Mouse (Mus musculus) midbrain, embryonic 14.5 days (tissue): ENCODE data around the gene Polr3h. TPM values are rescaled to one million over a fixed set of nuclear protein-coding genes. Genes with fewer than 3 reads are reported as not detected.

Source experiments
- ATAC-seq: fragments of 200-750 bp; cut with Nextera tagmentation; 2 replicates; pipeline ENCODE4 v1.8.0; 2017; ENCODE audit warnings: moderate number of reproducible peaks, moderate library complexity; ENCODE audit not compliant: low FRiP score, low TSS enrichment
- DNase-seq: peaks from one replicate; pipeline ENCODE4 v3.0.0-alpha.2; 2015
- H3K27ac ChIP-seq: fragments of 300-500 bp; sonication (generic); replicated peaks from 2 replicates; pipeline ENCODE4 v1.5.1; 2014; ENCODE audit warnings: mild to moderate bottlenecking, low read depth, low read length, moderate library complexity
- H3K27me3 ChIP-seq: fragments of 300-500 bp; sonication (generic); 2 replicates; pipeline ENCODE4 v1.6.1; 2014; ENCODE audit warnings: low read length, control low read depth, mixed read lengths; ENCODE audit not compliant: control insufficient read depth, insufficient read depth
- H3K36me3 ChIP-seq: fragments of 300-500 bp; sonication (generic); 2 replicates; pipeline ENCODE4 v1.6.1; 2014; ENCODE audit warnings: low read length, control low read depth; ENCODE audit not compliant: control insufficient read depth, insufficient read depth
- H3K4me1 ChIP-seq: fragments of 300-500 bp; sonication (generic); 2 replicates; pipeline ENCODE4 v1.6.1; 2014; ENCODE audit warnings: mild to moderate bottlenecking, antibody characterized with exemption, low read length, control low read depth; ENCODE audit not compliant: control insufficient read depth, insufficient read depth
- H3K4me2 ChIP-seq: fragments of 300-500 bp; sonication (generic); 2 replicates; pipeline ENCODE4 v1.6.1; 2014; ENCODE audit warnings: mild to moderate bottlenecking, low read length, moderate library complexity
- H3K4me3 ChIP-seq: fragments of 300-500 bp; sonication (generic); replicated peaks from 2 replicates; pipeline ENCODE4 v1.5.1; 2014; ENCODE audit warnings: low read depth, low read length
- H3K9ac ChIP-seq: fragments of 300-500 bp; sonication (generic); replicated peaks from 2 replicates; pipeline ENCODE4 v1.6.1; 2014; ENCODE audit warnings: mild to moderate bottlenecking, low read length, moderate library complexity
- H3K9me3 ChIP-seq: fragments of 300-500 bp; sonication (generic); 2 replicates; pipeline ENCODE4 v1.6.1; 2016; ENCODE audit warnings: low read length, control low read depth, mixed read lengths; ENCODE audit not compliant: control insufficient read depth
- WGBS: fragments of 180-500 bp; shearing (Covaris S2); extraction: QIAGEN DNeasy Blood & Tissue Kit; methylation state at CpG from one replicate; pipeline ENCODE4 v1.1.7; 2014; 5-methylcytosine and 5-hydroxymethylcytosine counted together
- polyA plus RNA-seq: library from polyadenylated mRNA; unstranded; fragments of >200 nt; fragmentation: Nextera tagmentation; extraction: Ambion mirVana; gene quantifications from 2 replicates; pipeline ENCODE4 v1.2.1, GENCODE M21; 2014

Polr3h gene
- polyA plus RNA-seq, 1 experiment from 2014 or later = 74.2 TPM

GRCm38 (mm10) chr15:81858138-81858516 lies 67.9 kb downstream of the Polr3h start:
- Histone ChIP-seq H3K4me2 (peak overlapping the region; percentile 88), H3K36me3 (no peaks in the 10 kb centered on the region), H3K27me3 (no peaks in the 10 kb centered on the region), H3K9ac (peak overlapping the region; percentile 73), H3K9me3 (no peaks in the 10 kb centered on the region), H3K4me1 (peaks cover 24% of the 10 kb centered on the region), H3K27ac (peak overlapping the region; percentile 91), H3K4me3 (peak overlapping the region; percentile 86)
- peak; percentile 19; the same call in 1 of the 2 replicates for ATAC-seq
- WGBS = under 1% methylated on average over 23 of the region's 23 CpGs
- peak; percentile 95 for DNase-seq

DNA sequence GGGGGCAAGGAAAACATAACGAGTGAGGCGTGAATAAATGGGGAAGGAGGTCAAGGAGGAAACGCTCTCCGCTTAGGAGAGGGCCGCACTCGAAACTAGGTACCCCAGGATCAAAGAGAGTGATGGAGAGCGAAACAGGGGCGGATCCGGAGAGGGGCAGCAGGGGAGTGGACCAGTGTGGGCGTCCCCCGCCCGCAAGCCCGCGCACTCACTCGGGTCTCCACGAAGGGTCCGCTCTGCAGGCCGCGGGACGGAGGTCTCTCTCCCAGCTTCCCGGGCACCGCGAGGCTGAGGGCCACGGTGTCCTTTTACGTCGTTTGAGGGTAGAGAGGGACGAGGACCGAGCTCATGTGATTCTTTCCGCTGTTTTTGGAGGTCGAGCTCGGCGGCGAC lies 68.3 kb downstream of the Polr3h start:
- H3K4me2 ChIP-seq = peak overlapping the region; percentile 88
- peak overlapping the region; percentile 91 for H3K27ac ChIP-seq
- peaks cover 24% of the 10 kb centered on the region for H3K4me1 ChIP-seq
- WGBS = under 1% methylated on average over 33 of the region's 33 CpGs
- no peaks in the 10 kb centered on the region for H3K9me3 ChIP-seq
- H3K27me3 ChIP-seq = no peaks in the 10 kb centered on the region
- peak overlapping the region; percentile 86 for H3K4me3 ChIP-seq
- 0 out of 2 replicates have a peak, but pooled peaks have one; percentile 1 for ATAC-seq
- peak; percentile 57 for DNase-seq
- H3K9ac ChIP-seq = peak overlapping the region; percentile 73
- no peaks in the 10 kb centered on the region for H3K36me3 ChIP-seq

DNA sequence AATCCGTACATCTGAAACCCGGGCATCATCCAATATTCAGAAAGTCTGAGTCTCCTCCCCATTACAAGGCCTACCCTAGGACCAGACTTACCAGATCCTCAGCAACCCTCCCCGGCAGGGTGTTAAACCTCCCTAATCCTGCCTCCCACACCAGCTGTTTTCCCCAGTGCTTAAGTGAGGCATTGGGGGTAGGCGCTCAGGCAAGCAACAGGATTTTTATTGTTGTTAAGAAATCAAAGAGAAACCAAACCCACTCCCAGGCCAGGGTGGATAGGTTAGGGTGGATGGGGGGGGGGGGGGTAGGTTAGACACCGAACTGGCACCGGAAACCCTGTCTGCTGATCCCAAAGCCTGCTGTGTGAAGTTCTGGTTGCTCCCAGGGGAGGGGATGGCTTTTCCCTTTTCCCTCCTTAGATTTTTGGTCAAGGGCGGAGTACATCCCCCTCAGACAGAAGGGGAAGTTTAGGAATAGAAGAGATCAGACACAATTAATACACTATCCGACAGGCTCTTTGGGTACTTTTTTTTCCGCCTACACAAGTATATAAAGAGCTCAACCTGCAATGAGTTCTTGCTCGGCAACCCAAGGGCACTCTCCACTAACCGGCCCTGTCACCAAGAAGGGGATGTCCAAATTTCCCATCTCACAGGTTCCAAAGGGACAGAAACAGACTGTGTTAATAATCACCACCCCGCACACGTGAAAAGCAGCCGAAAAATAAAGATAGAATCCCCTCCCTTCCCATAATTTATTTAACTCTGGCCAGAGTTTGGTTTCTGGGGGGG lies 68.9 kb downstream of the Polr3h start:
- Histone ChIP-seq H3K4me1 (peaks cover 24% of the 10 kb centered on the region), H3K27me3 (no peaks in the 10 kb centered on the region), H3K9ac (peak overlapping the region; percentile 73), H3K4me2 (peak overlapping the region; percentile 88), H3K27ac (peak overlapping the region; percentile 91), H3K36me3 (0 out of 2 replicates have a peak, but pooled peaks cover 3% of the 10 kb centered on the region), H3K9me3 (no peaks in the 10 kb centered on the region), H3K4me3 (peak overlapping the region; percentile 86)
- WGBS = 1% methylated on average over 14 of the region's 14 CpGs
- peak; percentile 38 for DNase-seq
- no peak for ATAC-seq

DNA sequence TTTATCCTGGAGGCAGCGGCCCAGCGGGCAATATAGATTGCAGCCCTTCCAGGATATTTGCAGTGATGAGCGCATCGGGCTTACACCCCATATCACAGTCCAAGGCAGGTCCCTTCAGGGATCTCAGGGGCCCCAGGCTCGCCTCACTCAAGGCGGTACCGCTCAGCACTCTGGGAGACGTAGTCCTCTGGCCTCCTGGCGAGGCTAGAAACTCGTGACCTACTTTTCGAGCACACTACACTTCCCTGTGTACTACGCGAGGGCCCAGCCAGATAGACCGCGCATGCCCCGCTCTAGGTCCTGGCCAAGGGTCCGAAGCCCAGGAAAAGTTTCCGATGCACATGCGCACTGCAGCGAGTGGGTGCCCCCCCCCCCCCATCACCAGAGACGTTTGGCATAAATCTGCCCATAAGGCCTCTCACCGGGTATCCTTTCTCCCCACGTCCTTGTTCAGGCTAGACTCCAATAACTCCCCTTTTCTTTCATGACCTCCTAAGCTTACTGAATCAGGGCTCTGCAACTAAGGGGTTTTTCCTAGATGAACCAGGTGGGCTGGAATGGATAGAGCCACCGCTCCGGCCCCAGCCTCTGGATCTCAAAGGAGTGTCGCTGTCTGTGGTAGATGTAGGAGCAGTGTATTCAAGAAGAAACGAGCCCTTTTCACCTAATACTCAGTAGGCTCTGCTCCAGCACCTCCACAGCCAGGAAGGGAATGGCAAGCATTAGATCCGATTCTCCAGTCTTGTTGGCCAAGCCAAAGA lies 69.8 kb downstream of the Polr3h start:
- under 1% methylated on average over 28 of the region's 28 CpGs for WGBS

DNA sequence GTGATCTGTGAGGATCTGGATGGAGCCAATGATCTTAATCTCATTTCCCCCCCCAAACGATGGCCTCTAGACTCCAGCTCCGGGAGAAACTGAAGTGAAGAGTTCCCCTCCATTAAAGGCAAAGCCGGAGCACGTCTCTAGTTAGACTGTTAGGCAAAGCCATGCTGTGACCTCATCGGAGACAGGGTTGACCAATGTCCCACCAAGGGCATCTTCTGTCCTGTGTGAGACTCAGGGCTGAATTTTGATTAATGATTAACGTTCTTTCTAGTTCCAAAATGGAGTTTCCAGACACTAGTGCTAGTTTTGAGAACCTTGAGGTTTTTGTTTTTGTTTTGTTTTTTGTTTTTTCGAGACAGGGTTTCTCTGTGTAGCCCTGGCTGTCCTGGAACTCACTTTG lies 73.0 kb downstream of the Polr3h start:
- WGBS = 91% methylated on average over 7 of the region's 7 CpGs
- H3K4me2 ChIP-seq = no peak overlapping the region
- H3K27ac ChIP-seq = no peak overlapping the region
- no peak for DNase-seq
- ATAC-seq = no peak
- H3K9ac ChIP-seq = no peak overlapping the region
- peaks cover 10% of the 10 kb centered on the region; the same call in 1 of the 2 replicates for H3K4me1 ChIP-seq
- H3K27me3 ChIP-seq = no peaks in the 10 kb centered on the region
- no peak overlapping the region for H3K4me3 ChIP-seq
- no peaks in the 10 kb centered on the region for H3K9me3 ChIP-seq
- peaks cover 37% of the 10 kb centered on the region for H3K36me3 ChIP-seq

More for the DNA sequence above, 69.8 kb downstream of the Polr3h start:
- peak overlapping the region; percentile 88 for H3K4me2 ChIP-seq
- H3K9me3 ChIP-seq = no peaks in the 10 kb centered on the region
- H3K9ac ChIP-seq = peak overlapping the region; percentile 73
- peak; percentile 86 for ATAC-seq
- peaks cover 12% of the 10 kb centered on the region for H3K36me3 ChIP-seq
- peak; percentile 95 for DNase-seq
- peak overlapping the region; percentile 86 for H3K4me3 ChIP-seq
- peaks cover 24% of the 10 kb centered on the region for H3K4me1 ChIP-seq
- H3K27me3 ChIP-seq = no peaks in the 10 kb centered on the region
- H3K27ac ChIP-seq = peak overlapping the region; percentile 66

DNA sequence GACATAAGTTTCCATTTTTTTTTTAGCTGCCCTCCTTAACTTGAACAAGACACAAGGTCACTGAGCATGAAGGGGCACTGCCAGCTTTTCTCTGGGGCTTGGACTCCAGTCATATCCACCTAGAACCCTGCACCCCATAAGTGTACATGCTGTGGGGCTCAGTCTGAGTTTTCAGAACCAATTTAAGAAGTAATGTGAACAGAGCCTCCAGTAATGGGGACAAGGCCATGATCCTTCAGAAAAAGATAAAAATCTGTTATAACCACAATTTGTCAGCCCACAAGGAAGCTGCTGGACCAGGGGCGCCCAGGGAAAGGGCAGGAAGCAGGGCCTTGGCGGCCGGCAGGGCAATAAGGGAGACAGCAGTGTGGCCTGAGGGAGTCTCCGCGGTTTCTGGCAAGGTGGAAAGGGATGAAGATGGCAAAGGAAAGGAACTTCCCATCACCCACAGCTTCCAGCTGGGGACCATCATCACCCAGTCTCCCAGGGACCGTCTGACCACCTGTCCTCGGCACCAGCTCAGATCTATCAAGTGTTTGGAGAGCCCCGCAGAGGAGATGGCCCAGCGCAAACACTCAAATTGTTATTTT lies 73.5 kb downstream of the Polr3h start:
- H3K36me3 ChIP-seq = peaks cover 37% of the 10 kb centered on the region
- no peak overlapping the region for H3K27ac ChIP-seq
- no peak overlapping the region for H3K4me2 ChIP-seq
- no peaks in the 10 kb centered on the region for H3K27me3 ChIP-seq
- WGBS = 92% methylated on average over 9 of the region's 9 CpGs
- ATAC-seq = no peak
- H3K4me3 ChIP-seq = no peak overlapping the region
- H3K4me1 ChIP-seq = peaks cover 10% of the 10 kb centered on the region; the same call in 1 of the 2 replicates
- H3K9ac ChIP-seq = no peak overlapping the region
- H3K9me3 ChIP-seq = no peaks in the 10 kb centered on the region
- DNase-seq = no peak

- Histone ChIP-seq H3K9me3 (no peaks in the 10 kb centered on the region), H3K9ac (no peak overlapping the region), H3K27ac (no peak overlapping the region), H3K36me3 (peaks cover 42% of the 10 kb centered on the region), H3K4me3 (no peak overlapping the region), H3K4me1 (0 out of 2 replicates have a peak, but pooled peaks cover 4% of the 10 kb centered on the region), H3K27me3 (no peaks in the 10 kb centered on the region), H3K4me2 (no peak overlapping the region)
- ATAC-seq (no peak), DNase-seq (no peak)
- 96% methylated on average over 15 of the region's 15 CpGs for WGBS
Observed at GRCm38 (mm10) chr15:81851375-81851774, 74.7 kb downstream of the Polr3h start.

- DNase-seq (no peak), ATAC-seq (no peak)
- no peaks in the 10 kb centered on the region for H3K9me3 ChIP-seq
- H3K9ac ChIP-seq = no peak overlapping the region
- no peak overlapping the region for H3K27ac ChIP-seq
- H3K36me3 ChIP-seq = peaks cover 42% of the 10 kb centered on the region
- 92% methylated on average over 14 of the region's 14 CpGs for WGBS
- H3K27me3 ChIP-seq = no peaks in the 10 kb centered on the region
- H3K4me2 ChIP-seq = no peak overlapping the region
- 0 out of 2 replicates have a peak, but pooled peaks cover 4% of the 10 kb centered on the region for H3K4me1 ChIP-seq
- H3K4me3 ChIP-seq = no peak overlapping the region
Observed at GRCm38 (mm10) chr15:81850718-81851117, 75.3 kb downstream of the Polr3h start.
